In genomic region chr15:91048951-91049495, GRCm38 (mm10) we compare ENCODE assay signal across 8 mouse cellular contexts. TPM values are rescaled to one million over a fixed set of nuclear protein-coding genes. Genes with fewer than 3 reads are reported as not detected.
DNase-seq lines count a peak whose midpoint lies in the region; ATAC-seq lines count a peak whose summit lies in the region.

No protein-coding gene starts in this region.

- H3K36me3 ChIP-seq in midbrain, embryonic 15.5 days (replicated peaks), result no peaks in the 10 kb centered on the region

- H3K27ac ChIP-seq in midbrain, embryonic 15.5 days, result peak overlapping the region; percentile 100

- peaks cover 39% of the 10 kb centered on the region for H3K4me1 ChIP-seq in midbrain, embryonic 15.5 days

- peak overlapping the region; percentile 87 for H3K4me3 ChIP-seq in midbrain, embryonic 15.5 days

- peak; percentile 5 to 29 for DNase-seq in lung, adult 18-20 months
- no peak for DNase-seq in lung, postnatal 10 days
- DNase-seq in cerebellum, adult 9-11 months, result peak; percentile 72
- peak; percentile 26 to 37 for DNase-seq in frontal cortex, postnatal 36 days (ENCODE audit: low spot score in 2 of 2)
- peak; percentile 28 to 32 for DNase-seq in left cerebral cortex, adult 8-10 months (ENCODE audit: low spot score in 2 of 2)
- DNase-seq in urinary bladder, postnatal 10 days (ENCODE audit: low spot score), result no peak

- peak overlapping the region; percentile 67 for H3K4me2 ChIP-seq in midbrain, embryonic 15.5 days

- 0% methylated on average over 47 of the region's 47 CpGs for WGBS in midbrain, embryonic 15.5 days

- no peaks in the 10 kb centered on the region for H3K9me3 ChIP-seq in midbrain, embryonic 15.5 days

- H3K27me3 ChIP-seq in midbrain, embryonic 15.5 days (replicated peaks), result no peaks in the 10 kb centered on the region

- H3K9ac ChIP-seq in midbrain, embryonic 15.5 days, result peak overlapping the region; percentile 93

- ATAC-seq in midbrain, embryonic 15.5 days (replicated peaks), result peak; percentile 71
- ATAC-seq in megakaryocyte-erythroid progenitor cell, adult 5-6 weeks (replicated peaks; ENCODE audit: low FRiP score, low TSS enrichment, poor library complexity, severe bottlenecking), result no peak

RNA-seq across cellular contexts. Expression of gene Kif21a, which starts 0.7 kb away (rescaled TPM):
- total RNA-seq in left cerebral cortex, adult 8-10 months (2022), result 100 to 1,000 TPM; 130 to 143 (median 135) TPM
- polyA plus RNA-seq in midbrain, embryonic 15.5 days (2015; fragmentation: Nextera tagmentation; extraction: Ambion mirVana), result 50.3 and 50.9 TPM in 2 replicates
- total RNA-seq in megakaryocyte-erythroid progenitor cell, adult 5-6 weeks (2014; fragmentation: Nextera tagmentation), result 1.2 and 2.1 TPM in 2 replicates
- total RNA-seq in megakaryocyte-erythroid progenitor cell, adult 5-6 weeks (2017), result 0.14 and 1.3 TPM in 2 replicates

Comparison
In these comparisons a context has a peak if more than half of its experiments do, and no peak if none do; other contexts are left out.
1. DNase-seq: peak in lung, adult 18-20 months (2 of 2), cerebellum, adult 9-11 months (single experiment), frontal cortex, postnatal 36 days (2 of 2) and left cerebral cortex, adult 8-10 months (2 of 2); none in lung, postnatal 10 days (single experiment) and urinary bladder, postnatal 10 days (single experiment).
2. RNA of gene Kif21a, which starts 0.7 kb away (total RNA-seq): 130 to 143 TPM in left cerebral cortex, adult 8-10 months; 0.14 to 2.1 TPM in megakaryocyte-erythroid progenitor cell, adult 5-6 weeks; every median in the first group is over 10 times any median in the second.